Mouse (Mus musculus) intestine, postnatal 0 days (tissue): ENCODE data around the gene Iqcn. TPM values are rescaled to one million over a fixed set of nuclear protein-coding genes. Genes with fewer than 3 reads are reported as not detected.
A peak's percentile ranks its signal among the peaks of the same experiment; 100 is the strongest.

Source experiments
- ATAC-seq: fragments of 200-750 bp; cut with Nextera tagmentation; 2 replicates; pipeline ENCODE4 v1.8.0; 2017; ENCODE audit warnings: mild to moderate bottlenecking, moderate TSS enrichment, moderate library complexity
- H3K27ac ChIP-seq: fragments of 300-500 bp; sonication (generic); 2 replicates; pipeline ENCODE4 v1.5.1; 2014; ENCODE audit warnings: mild to moderate bottlenecking, low read depth, low read length, moderate library complexity
- H3K27me3 ChIP-seq: fragments of 300-500 bp; sonication (generic); replicated peaks from 2 replicates; pipeline ENCODE4 v1.6.1; 2014; ENCODE audit warnings: low read length, mixed read lengths; ENCODE audit not compliant: control insufficient read depth, insufficient read depth
- H3K36me3 ChIP-seq: fragments of 300-500 bp; sonication (generic); 2 replicates; pipeline ENCODE4 v1.6.1; 2014; ENCODE audit warnings: mild to moderate bottlenecking, moderate library complexity; ENCODE audit not compliant: control insufficient read depth, insufficient read depth
- H3K4me1 ChIP-seq: fragments of 300-500 bp; sonication (generic); replicated peaks from 2 replicates; pipeline ENCODE4 v1.6.1; 2014; ENCODE audit warnings: antibody characterized with exemption, low read length, mixed read lengths; ENCODE audit not compliant: control insufficient read depth, insufficient read depth
- H3K4me2 ChIP-seq: fragments of 300-500 bp; sonication (generic); replicated peaks from 2 replicates; pipeline ENCODE4 v1.6.1; 2014; ENCODE audit warnings: low read depth, mild to moderate bottlenecking, moderate library complexity
- H3K4me3 ChIP-seq: fragments of 300-500 bp; sonication (generic); 2 replicates; pipeline ENCODE4 v1.5.1; 2014; ENCODE audit warnings: low read depth, low read length
- H3K9ac ChIP-seq: fragments of 300-500 bp; sonication (generic); 2 replicates; pipeline ENCODE4 v1.6.1; 2014; ENCODE audit warnings: mild to moderate bottlenecking, low read depth, low read length
- H3K9me3 ChIP-seq: fragments of 300-500 bp; sonication (generic); 2 replicates; pipeline ENCODE4 v1.6.1; 2016; ENCODE audit warnings: mixed run types; ENCODE audit not compliant: control insufficient read depth
- CTCF ChIP-seq: sonication (generic); IDR thresholded peaks from 2 replicates; pipeline ENCODE4 v1.5.1; 2016; ENCODE audit warnings: low read depth, mild to moderate bottlenecking, control low read depth, antibody characterized with exemption, moderate library complexity
- WGBS: fragments of 180-500 bp; shearing (Covaris S2); extraction: QIAGEN DNeasy Blood & Tissue Kit; methylation state at CpG from one replicate; pipeline ENCODE4 v1.1.7; 2014; 5-methylcytosine and 5-hydroxymethylcytosine counted together
- polyA plus RNA-seq: library from polyadenylated mRNA; unstranded; fragments of >200 nt; fragmentation: Nextera tagmentation; extraction: Ambion mirVana; gene quantifications from 2 replicates; pipeline ENCODE4 v1.2.1, GENCODE M21; 2015

Gene Iqcn
- polyA plus RNA-seq: not detected in 2 replicates

DNA sequence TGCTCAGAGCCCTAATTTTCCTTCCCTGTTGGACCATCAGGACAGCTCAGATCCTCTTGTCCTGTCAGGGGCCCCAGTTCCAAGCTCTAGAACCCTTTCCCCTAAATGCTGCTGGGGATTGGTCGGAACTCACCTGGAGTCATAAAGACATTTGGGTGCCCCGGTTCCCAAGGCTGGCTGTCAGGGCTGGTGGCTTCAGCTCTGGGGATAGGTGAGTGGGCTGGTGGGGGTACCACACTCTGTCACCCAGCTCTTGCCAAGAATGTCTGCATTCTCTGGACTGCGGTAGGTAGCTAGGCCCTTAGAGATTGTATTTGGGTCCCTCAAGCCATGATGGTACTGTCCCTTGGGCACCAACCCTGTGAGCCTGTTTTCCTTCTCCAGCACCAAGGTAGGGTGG, at the start of gene Iqcn:
Gene Iqcn, plus strand, starts transcription at position 171 of the 400 bp plus-strand sequence.
- H3K9ac ChIP-seq: no peak within 1 kb of the TSS
- TF ChIP-seq CTCF: no peak
- peaks cover 6% of the 10 kb centered on the region for H3K36me3 ChIP-seq
- WGBS: 82% methylated on average over 3 of the region's 3 CpGs
- 0 out of 2 replicates have a peak within 1 kb of the TSS, but pooled peaks have one; percentile 61 for H3K4me2 ChIP-seq
- no peak for ATAC-seq
- H3K4me1 ChIP-seq: peaks cover 8% of the 10 kb centered on the region
- H3K27ac ChIP-seq: no peak within 1 kb of the TSS
- H3K27me3 ChIP-seq: no peaks in the 10 kb centered on the region
- no peak within 1 kb of the TSS for H3K4me3 ChIP-seq
- H3K9me3 ChIP-seq: no peaks in the 10 kb centered on the region

DNA sequence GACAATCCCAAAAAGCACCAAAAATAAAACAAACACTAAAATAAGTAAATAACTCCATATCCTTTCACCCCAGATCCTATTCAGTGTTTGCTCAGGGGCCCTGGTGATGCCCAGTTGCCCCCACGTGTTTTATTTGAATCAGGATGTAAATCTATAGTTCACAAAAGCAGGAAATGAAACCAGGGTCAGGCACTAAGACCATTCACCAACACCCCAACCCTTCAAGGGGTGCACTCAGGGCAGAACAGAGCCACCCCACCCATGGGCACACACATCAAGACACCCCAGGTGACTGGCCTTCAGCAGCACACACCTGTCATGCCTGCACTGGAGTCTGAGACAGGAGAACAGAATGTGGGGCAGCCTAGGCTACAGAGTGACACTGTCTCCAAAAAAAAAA, 49.1 kb upstream of the Iqcn start:
- TF ChIP-seq CTCF: no peak
- no peak for ATAC-seq
- Histone ChIP-seq H3K27ac (0 out of 2 replicates have a peak overlapping the region, but pooled peaks have one; percentile 31), H3K4me1 (0 out of 2 replicates have a peak, but pooled peaks cover 8% of the 10 kb centered on the region), H3K36me3 (peaks cover 53% of the 10 kb centered on the region), H3K4me3 (no peak overlapping the region), H3K9ac (no peak overlapping the region), H3K4me2 (no peak overlapping the region), H3K27me3 (no peaks in the 10 kb centered on the region), H3K9me3 (no peaks in the 10 kb centered on the region)
- WGBS: 31% methylated on average over 1 of the region's 1 CpGs

DNA sequence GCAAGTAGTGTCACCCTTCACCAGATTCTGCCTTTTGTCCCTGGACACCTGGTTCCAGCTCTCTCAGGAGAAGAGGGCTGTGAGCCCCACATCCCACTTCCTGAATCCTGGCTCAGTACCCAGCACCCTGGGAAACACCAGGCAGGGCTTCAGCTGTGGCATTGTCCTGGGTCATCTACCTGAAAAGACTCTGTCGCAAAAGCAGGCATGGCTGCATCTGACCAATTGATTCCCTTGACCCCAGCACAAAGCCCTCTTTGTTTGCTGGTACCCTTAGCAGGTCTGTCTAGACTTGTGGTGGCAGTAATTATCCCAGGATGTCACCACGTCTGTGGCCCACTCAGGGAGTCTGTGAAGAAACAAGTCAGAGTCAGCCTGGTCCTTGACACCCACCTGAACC, 47.8 kb upstream of the Iqcn start:
- H3K4me2 ChIP-seq: no peak overlapping the region
- 56% methylated on average over 2 of the region's 2 CpGs for WGBS
- H3K4me3 ChIP-seq: no peak overlapping the region
- ATAC-seq: no peak
- H3K27ac ChIP-seq: peak overlapping the region; percentile 21; the same call in 1 of the 2 replicates
- no peak for TF ChIP-seq CTCF
- no peaks in the 10 kb centered on the region for H3K27me3 ChIP-seq
- no peaks in the 10 kb centered on the region for H3K4me1 ChIP-seq
- peaks cover 49% of the 10 kb centered on the region for H3K36me3 ChIP-seq
- H3K9ac ChIP-seq: no peak overlapping the region
- no peaks in the 10 kb centered on the region for H3K9me3 ChIP-seq

DNA sequence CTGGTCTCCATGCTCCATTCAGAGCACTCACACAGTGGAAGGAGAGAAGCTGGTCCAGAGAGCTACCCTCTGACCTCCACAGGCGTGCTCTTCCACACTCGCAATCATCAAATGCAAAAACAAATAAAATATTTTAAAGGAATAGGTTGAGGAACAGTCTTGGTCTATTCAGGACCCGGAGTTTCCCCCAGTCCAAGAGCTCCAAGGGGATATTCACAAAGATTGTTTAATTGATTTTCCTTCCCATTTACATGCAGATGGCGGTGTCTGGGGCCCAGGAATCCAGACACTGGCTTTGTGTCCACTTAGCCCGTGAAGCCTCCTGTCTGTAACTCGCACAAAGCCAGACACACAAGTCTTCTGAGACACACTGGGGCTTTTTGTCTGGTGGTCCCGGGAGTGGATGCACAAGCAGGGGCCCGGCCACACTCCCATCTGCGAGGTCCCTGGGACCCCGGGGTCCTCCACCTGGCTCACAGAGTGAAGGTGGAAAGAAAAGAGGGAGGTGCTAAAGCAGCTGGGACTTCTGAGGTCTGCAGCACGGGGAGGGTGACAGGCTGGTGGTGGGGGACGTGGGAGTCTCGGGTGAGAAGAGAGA, 47.0 kb upstream of the Iqcn start:
- no peak for TF ChIP-seq CTCF
- no peak for ATAC-seq
- Histone ChIP-seq H3K9ac (no peak overlapping the region), H3K27ac (0 out of 2 replicates have a peak overlapping the region, but pooled peaks have one; percentile 7), H3K4me2 (no peak overlapping the region), H3K27me3 (no peaks in the 10 kb centered on the region), H3K9me3 (no peaks in the 10 kb centered on the region), H3K36me3 (peaks cover 42% of the 10 kb centered on the region), H3K4me1 (no peaks in the 10 kb centered on the region), H3K4me3 (no peak overlapping the region)
- 81% methylated on average over 13 of the region's 13 CpGs for WGBS

DNA sequence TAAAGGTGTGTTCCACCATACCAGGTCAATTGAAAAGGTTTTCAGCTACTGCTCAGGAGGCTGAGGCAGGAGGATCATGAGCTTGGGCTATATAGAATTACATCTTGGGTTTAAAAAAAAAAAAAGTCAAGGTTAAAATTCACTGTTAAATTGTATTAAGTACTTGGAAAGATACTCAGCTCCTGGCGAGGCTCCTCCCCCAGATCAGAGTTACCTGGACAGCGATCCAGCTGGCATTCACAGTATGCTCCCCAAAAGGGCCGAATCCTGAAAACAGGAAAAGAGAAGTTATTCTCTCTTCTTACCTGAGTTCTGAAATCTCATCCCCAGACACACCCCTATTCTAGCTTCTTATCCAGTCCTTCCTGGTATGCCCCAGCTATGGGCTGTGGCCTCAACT, 46.0 kb upstream of the Iqcn start:
- Histone ChIP-seq H3K27ac (no peak overlapping the region), H3K4me2 (peak overlapping the region; percentile 92), H3K9me3 (no peaks in the 10 kb centered on the region), H3K9ac (no peak overlapping the region), H3K4me3 (no peak overlapping the region), H3K27me3 (no peaks in the 10 kb centered on the region), H3K4me1 (no peaks in the 10 kb centered on the region), H3K36me3 (peaks cover 33% of the 10 kb centered on the region)
- no peak for ATAC-seq
- 72% methylated on average over 3 of the region's 3 CpGs for WGBS
- TF ChIP-seq CTCF: no peak

DNA sequence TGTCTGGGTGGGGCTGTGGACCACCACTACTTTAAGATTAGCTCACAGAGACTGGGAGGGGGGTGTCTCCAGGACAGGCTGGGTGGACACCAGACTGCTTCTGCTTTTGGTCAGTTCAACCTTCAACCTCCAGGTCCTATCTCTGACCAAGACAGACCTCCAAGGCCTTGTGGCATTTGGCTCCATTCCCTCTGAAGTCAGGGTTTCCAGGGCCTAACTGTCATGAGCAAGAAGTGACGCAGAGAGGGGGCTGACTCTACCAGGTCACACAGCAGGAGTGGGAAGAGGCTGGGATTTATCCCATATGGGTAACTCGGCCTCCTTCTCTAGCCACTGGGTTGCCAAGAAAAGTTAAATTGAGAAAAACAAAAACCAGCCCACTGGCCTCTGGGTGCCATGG, 45.5 kb upstream of the Iqcn start:
- no peak for TF ChIP-seq CTCF
- Histone ChIP-seq H3K27ac (no peak overlapping the region), H3K4me2 (peak overlapping the region; percentile 92), H3K9me3 (no peaks in the 10 kb centered on the region), H3K9ac (peak overlapping the region; percentile 82; the same call in 1 of the 2 replicates), H3K27me3 (no peaks in the 10 kb centered on the region), H3K4me3 (peak overlapping the region; percentile 85; the same call in 1 of the 2 replicates), H3K36me3 (peaks cover 28% of the 10 kb centered on the region), H3K4me1 (no peaks in the 10 kb centered on the region)
- 88% methylated on average over 2 of the region's 2 CpGs for WGBS
- ATAC-seq: no peak
